Mouse (Mus musculus) ZHBTc4 (cell line): ENCODE measurements around the gene Fam209.

Experiments used
- DNase-seq: peaks from one replicate; pipeline ENCODE4 v3.0.0-alpha.2; 2011; ENCODE audit warnings: low read depth, low spot score

Fam209 gene

DNA sequence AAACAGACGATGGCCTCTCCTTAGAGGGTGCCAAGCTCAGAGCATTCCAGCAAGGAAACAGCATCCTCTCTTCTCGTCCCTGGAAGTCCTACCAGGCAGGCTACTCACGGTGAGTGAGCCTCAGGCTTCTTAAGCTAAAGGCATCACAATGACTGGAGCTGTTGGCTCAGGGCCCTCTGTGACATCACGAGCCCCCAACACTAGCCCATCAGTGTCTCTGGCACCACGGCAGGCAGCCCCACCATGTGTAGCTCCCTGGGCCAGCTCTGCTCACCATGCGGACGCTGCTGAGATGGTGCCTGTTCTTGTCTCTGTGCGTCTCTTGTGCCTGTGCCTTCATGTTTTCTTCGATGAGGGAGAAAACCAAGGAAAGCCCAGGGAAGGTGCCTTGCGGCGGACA is at the start of gene Fam209:
Gene Fam209 (plus strand): TSS at position 203 of the 400 bp plus-strand sequence.
- no peak for DNase-seq

DNA sequence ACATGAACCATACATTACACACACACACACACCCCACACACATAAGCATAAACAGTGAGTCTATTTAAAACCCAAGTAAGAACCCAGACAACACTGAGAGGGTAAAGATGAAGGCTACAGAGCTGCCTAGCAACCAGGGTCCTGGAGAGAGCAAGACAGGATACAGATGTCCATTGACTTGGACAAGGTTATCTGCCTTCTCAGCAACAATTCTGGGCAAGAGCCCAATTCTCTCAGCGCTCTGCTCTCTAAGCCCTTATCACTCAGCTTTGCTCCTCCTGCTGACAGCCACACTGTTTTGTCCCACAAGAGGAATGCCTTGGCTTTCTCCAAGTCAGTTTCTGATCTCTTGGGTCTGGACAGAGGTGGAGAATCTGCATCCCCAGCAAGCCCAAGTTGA is 41.7 kb upstream of the Fam209 start:
- no peak for DNase-seq

DNA sequence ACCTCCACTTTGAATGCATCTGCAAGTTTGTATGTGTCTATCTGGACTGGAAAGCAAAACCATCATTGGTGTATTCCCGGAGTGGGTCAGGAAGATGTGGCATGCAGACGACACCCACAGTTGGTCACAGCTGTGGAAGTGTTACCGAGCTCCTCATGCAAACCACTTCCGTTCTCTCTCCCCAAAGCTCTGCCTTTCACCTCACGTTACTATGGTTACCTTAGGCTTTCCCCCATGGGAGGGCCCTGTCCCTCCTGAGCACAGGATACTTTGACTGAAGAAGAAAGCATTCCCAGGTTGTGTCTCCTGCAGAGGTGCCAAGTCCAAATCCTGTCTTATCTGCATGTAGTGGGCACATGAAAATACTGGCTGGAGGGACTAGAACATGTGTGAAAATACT is 38.6 kb upstream of the Fam209 start:
- no peak for DNase-seq

DNA sequence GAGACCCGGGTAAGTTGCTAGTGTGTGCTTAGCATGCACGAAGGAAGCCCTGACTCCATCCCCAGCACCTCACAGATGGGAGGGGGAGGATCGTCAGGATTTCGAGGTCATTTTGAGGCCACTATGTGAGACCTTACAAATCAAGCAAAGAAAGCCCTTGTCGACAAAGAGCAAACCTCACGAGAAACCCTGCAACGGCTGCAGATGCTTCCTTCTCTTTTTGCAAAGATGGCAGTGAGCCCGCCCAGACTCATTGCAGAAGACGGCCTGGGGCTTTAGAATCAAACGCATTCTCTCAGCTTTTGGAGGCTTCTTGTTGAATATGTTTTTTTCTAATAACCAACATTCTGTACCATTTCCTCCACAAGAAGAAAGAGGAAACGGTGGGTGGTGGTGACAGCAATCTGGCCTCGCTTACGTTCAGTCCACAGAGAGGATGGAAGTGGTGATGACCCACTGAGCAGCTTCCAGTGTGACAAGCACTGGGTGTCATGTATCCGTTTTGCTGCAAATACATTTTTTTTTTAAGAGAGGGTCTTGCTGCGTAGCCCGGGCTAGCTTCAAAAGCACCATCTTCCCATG is 34.9 kb upstream of the Fam209 start:
- DNase-seq: no peak

DNA sequence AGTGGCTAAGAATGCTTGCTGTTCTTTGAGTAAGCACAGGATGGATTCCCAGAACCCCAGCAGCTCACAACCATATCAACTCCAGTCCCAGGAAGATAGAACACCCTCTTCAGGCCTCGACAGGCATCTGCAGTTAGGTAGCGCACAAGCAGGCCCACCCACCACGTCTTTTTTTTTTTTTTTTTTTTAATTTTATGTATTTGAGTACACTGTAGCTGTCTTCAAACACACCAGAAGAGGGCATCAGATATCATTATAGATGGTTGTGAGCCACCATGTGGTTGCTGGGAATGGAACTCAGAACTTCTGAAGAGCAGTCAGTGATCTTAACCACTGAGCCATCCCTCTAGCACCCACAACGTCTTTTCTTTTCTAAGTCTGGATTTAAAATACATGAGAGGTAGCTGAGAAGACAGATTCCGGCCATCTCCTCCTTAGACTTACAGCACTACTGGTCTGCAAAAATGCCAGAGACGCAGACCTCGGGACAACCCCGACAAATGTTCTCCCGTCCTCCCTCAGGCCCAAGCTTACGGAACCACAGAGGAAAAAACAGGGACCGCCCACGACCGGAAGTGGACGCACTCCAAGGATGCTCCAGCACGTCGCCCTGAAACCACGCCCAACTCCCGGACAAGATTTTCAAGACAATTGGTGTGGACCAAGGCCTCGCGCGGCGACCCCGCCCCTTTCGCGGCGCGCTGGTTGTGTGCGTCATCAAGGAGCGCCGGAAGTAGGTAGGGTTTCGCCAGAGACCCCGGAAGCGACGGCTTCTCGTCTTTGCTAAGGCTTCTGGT is 32.3 kb upstream of the Fam209 start, which contains the start of gene Rtf2:
Gene Rtf2 (plus strand): TSS at position 714 of the 797 bp plus-strand sequence.
- DNase-seq: peak; percentile 100

DNA sequence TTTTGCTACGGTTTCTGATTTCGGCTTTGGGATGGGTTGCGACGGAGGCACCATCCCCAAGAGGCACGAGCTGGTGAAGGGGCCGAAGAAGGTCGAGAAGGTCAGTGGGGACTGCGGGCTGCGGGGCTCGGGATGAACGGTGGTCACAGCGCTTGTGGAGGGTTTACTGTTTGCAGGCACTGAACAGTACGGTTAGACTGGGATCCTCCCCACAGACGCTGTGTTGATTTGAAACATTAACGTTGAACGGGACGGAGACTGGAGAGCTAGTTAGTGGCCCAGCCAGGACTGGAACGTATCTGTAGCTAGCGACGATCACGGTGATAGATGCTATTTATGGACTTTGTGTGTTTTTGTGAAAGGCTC is 31.7 kb upstream of the Fam209 start:
- DNase-seq: no peak

DNA sequence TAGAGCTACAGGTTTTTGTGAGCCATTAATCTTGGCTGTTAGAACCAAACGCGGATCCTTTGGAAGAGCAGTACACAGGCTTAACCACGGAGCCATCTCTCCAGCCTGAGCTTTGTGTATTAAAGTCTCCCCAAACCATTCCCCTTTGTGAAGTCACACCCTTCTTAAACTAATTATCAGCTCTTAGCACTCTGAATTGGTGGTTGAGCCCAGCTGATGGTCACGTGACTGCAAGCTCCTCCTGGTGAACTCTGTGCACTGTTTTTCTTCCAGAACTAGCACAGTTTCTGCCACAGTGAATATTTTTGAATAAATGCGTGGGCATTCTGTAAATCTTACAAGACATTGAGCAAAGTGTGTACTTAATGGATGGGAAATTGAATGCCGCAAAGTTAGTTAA is 31.1 kb upstream of the Fam209 start:
- peak; percentile 42 for DNase-seq

DNA sequence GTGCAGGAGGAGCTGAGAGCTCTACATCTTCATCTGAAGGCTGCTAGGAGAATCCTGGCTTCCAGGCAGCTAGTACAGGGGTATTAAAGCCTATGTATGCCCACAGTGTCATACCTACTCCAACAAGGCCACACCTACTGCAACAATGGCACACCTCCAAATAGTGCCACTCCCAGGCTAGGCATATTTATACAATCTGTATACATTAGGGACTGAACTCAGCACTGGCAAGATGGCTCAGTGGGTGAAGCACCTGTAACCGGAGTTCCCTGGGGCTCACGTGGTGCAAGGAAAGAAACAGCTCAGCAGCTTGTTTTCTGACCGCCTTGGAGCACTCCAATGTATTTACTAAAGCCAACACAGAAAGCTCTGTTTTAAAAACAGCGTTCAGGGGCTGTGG is 26.7 kb upstream of the Fam209 start:
- no peak for DNase-seq

DNA sequence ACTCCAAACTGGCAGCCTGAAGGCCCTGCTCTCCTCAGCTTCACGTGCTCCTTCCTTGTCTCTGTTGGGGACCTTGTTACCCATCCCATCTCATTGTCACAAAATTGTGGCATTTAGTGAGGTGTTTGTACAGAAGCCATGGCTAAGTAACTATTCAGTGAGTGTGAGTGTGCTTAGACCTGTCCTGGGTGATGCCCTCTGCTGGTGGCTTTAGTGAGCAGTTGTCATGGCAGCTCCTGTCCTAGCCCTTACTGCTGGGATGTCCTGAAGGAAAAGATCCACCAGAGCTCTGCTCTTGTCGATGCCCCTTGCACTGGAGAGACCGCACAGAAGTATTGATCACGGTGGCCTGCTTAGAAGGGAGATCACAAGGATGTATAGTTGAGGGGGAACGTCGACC is 25.0 kb upstream of the Fam209 start:
- peak; percentile 45 for DNase-seq

DNA sequence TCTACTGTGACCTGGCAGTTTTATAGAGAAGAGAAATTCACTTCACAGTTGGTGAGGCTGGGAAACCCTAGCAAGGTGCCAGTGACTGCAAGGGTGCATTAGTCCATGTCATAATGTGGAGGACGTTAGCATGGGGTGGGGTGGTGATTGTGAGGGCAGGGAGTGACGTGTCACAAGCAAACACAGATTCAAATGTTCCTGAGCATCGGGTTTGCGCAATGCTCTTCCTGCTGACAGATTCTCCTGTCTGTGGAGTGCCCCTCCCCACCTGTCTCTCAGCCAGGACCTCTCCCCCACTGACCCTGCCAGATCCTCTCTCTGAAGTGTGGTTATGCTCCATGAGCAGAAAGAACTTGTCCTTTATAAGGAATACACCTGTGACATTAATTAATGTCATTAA is 24.0 kb upstream of the Fam209 start:
- no peak for DNase-seq

DNA sequence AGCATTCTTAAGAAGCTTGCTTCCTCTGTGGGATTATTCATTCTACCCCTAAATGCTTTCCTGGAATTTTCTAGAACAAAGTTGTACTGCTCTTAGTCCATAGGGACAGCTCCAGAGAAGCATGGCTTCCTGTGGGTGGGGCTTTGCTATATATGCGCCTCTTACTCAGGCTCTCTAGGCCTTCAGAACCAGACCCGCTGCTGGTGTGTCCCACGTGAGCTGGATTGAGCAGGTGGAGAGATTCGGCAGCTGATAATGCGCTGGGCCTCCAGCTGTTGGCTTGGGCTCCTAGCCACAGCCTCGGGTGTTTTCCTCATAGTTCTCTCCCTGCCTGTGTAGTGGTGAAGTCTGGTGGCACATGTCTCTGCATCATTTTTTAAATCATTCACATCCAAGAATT is 21.7 kb upstream of the Fam209 start:
- no peak for DNase-seq

DNA sequence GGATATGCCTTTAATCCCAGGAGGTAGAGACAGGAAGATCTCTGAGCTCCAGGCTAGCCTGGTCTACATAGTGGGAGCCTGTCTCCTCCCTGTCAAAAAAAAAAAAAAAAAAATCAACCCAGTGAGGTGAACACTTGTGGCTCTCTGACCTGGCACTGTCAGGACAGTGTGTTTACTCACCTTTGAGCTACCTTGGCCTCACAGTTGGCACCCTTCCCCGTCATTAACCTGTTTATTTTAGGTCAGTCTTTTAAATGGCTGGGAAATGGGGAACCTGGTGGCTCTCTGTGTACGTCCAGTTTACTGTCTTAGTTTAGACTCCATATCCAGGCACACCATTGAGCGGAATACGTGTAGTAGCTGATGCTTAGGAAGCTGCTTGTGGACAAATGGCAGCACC is 20.3 kb upstream of the Fam209 start:
- no peak for DNase-seq

DNA sequence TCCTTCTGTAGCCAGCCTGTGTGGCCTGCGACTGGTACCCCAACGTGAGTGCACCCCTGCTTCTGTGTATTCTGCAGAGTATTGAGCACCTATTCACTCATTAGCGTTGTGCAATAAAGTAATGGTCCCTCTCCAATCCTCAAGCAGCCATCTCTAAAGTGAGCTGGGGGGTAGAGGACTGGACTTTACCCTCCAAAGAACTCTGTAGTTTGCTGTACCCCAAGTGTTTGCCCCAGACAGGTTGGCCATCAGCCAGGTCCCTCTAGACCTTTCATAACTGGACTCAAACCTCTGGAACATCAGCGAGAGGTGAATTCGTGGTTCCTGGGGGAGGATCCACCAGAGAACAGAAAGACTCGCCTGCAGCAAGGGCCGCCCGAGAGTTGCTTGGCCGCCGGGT is 19.9 kb upstream of the Fam209 start:
- DNase-seq: no peak

DNA sequence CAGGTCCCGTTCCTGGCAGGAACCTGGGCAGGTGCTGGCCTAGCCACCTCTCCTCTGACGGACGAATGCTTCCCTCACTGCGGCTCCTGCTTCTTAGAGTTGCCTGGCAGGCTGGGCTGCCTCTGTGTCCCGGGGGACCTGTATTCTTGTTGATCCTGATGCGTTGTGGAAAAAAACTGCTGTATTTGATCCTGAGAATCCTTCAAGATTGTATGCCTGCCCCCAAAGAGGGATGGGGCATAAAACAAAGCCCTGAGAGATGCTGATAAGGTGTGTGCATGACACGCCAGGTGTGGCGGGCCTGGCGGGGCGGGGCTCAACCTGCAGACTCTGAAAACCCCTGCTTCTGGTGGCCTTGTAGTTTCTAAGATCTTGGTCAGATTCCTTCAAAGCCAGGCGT is 13.8 kb upstream of the Fam209 start, which contains the start of gene Gcnt7:
Gene Gcnt7 (minus strand): TSS at position 101 of the 400 bp plus-strand sequence.
- no peak for DNase-seq

DNA sequence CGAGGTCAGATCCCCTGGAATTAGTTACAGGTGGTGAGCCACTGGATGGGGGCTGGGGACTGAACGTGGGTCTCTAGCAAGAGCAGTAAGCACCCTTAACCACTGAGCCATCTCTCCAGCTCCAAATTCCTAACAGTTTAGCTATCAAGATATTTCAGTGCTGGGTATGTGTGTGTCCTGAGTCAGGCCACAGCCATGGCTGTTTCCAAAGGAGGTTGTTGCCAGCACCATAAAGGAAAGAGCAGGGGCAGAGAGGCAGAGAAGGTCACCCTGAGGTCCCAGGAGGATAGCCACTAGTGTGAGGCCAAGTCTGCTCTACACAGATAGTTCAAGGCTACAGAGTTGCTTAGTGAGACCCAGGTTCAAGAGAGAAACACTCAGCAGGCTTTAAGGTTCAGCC is 11.7 kb upstream of the Fam209 start:
- no peak for DNase-seq

DNA sequence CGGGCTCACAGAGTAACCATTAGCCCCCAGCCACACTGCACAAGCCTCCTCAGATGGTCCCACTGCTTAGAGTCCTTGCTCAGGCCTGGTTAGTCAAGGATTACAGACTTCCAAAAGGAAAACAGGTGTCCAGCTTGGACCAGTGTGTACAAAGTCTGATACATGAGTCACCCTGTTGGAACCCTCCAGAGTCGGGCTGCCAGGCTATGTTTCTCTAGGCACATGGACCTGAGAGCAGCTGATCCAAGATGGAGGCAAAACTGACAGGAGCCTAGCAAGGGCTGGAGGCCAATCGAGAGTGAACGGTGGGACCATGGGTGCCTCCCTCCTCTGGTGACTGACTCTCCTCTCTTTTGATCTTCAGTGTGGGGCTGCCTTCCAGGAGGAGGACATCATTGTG is 9.5 kb upstream of the Fam209 start:
- no peak for DNase-seq

DNA sequence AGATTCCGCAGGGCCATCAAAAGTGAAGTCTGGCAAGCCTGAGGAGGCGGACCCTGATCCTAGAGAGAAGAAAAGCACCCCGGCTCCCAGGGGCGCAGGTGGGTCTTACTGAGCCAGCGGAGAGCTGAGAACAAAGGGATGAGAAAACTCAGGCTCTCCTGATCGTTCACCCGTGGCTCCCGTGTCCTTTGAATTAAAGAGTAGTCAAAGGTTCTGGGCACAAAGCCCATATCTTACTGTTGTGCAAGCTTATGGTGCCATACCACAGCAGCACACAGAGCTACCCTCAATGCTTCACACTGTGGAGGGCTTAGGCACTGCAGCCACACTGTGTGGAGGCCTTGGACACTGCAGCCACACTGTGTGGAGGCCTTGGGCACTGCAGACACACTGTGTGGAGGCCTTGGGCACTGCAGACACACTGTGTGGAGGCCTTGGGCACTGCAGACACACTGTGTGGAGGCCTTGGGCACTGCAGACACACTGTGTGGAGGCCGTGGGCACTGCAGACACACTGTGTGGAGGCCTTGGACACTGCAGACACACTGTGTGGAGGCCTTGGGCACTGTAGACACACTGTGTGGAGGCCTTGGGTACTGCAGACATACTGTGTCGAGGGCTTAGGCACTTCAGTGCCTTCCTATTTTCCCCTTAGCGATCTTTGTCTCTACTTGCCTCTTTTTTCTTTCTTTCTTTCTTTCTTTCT is 5.7 kb upstream of the Fam209 start:
- no peak for DNase-seq

DNA sequence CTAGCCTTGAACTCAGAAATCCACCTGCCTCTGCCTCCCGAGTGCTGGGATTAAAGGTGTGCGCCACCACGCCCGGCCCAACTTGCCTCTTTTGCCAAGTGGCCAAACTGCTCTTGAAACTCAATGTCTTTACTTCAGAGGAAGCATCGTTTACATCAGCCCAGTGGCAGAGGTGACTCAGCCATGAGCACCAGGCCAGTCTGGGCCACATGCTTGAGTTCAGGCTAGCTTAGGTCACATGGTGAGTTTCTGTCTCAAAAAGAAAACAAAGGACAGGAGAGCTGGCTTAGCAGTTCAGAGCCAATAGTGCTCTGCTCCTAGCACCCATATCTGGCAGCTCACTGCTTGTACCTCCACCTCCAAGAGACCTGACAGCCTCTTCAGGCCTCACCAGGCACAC is 5.1 kb upstream of the Fam209 start:
- no peak for DNase-seq

DNA sequence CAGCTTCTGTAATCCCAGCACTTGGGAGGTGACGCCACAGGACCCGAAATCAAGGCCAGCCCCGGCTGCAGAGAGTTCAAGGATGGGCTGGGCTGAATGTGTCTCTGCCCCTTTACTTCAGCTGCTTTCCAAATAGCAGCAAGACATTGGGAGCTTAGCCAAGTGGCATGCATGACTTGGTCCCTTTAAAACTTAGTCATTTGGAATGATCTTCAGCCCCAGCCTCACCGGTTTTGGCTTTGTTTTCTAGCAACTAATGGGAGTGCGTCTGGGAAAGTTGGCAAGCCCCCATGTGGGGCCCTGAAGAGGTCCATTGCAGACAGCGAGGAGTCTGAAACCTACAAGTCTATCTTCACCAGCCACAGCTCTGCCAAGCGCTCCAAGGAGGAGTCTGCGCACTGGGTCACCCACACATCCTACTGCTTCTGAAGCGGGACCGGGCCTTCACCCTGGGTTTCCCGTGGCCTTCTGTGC is 3.9 kb upstream of the Fam209 start:
- DNase-seq: no peak

DNA sequence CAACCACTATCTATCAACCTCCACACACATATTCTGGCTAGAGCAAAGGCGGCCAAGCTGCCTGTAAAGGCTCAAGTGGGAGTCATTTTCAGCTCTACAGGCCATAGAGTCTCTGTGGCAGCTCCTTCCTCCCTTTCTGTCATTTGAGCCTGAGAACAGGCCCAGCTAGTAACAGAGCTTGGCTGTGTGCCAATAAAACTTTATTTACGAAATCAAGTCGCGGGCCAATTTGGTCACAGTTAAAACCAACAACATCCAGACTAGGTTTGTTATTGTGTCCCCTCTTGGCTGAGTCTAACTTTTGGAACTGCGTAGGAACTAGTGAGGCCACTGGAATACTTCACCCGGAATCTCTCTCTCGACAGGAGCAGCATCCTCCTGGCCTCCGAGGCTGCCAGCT is 1.3 kb downstream of the Fam209 start:
- DNase-seq: no peak

DNA sequence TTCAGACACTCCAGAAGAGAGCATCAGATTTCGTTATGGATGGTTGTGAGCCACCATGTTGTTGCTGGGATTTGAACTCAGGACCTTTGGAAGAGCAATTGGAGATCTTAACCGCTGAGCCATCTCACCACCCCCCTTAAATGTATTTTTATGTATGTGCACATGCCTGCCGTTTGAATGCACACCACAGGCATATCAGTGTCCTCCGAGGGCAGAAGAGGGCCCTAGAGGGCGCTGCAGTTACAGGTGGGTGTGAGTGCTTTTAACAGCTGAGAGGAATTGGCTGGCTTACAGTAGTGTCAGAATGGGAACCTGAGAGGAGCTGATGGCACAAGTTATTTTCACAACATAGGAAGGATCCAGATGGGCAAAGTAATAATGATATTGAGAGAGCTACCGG is 2.6 kb downstream of the Fam209 start:
- DNase-seq: peak; percentile 68

DNA sequence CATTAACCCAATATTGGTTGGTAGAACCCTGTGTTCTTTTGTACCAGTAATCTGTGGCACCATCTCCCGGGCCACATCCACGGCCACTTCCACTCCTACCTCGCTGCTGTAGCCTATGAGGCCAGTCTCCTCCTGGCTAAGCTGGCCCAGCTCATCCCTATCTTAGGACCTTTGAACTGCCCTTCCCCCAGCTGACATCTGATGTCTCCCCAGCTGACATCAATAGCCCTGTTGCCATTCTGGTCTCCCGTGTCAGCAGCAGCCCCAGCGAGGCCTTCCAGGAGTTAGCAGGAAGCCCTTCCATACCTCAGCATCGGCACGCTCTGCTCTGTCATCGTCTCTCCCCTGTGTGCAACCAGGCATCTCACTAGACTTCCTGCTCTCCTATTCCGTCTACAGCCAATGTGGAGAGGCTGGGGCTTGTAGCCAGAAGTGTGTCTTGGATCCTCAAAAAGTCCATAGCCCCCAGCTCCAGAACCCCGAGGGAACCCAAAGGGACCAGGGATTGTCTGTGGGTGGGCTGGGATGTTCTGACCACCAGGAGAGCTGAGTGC is 4.5 kb downstream of the Fam209 start:
- no peak for DNase-seq
